Mouse (Mus musculus): ENCODE measurements around the gene Msi2. TPM values are rescaled to one million over a fixed set of nuclear protein-coding genes. Genes with fewer than 3 reads are reported as not detected.
A peak's percentile ranks its signal among the peaks of the same experiment; 100 is the strongest.

The Msi2 gene
- polyA plus RNA-seq, 1 experiment from 2014 or later = 24.5 TPM

DNA sequence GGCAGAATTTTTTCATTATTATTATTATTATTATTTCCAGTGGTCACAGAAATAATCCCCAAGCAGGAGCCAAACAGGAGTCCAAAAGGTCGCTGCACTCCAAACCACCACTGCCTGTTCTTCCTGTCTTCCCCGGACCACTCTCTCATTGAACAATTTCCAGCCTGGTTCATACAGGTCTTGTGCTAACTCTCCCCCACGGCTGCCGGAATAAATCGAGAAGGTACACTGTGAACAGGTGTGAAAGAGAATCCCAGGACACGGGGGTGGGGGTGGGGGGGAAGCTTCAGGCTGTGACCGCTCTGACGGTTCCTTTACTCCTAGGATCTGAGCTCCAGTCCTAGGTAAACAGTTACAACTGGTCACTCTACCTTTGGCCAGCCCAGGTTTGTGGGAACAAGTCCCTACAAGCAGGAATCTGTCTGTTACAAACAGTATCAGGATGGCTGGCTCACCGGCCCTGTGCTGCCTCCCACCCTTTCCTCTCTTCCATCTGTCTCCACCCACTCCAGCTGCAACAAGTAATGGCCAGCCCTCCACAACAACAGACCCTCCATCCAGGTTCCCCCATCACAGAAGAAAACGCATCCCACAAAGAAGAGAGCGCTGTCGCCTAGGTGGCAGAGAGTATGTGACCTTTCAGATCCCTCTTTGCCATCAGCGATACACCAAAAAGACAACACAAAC, 136.1 kb downstream of the Msi2 start:
- no peaks in the 10 kb centered on the region for H3K27me3 ChIP-seq (ENCODE audit: insufficient read depth, low read length)
- H3K4me1 ChIP-seq (replicated peaks; ENCODE audit: insufficient read depth, low read length) = peaks cover 61% of the 10 kb centered on the region
- no peaks in the 10 kb centered on the region for H3K9me3 ChIP-seq (replicated peaks; ENCODE audit: low read length)
- peak overlapping the region; percentile 27 for H3K4me2 ChIP-seq (ENCODE audit: low read length)
- WGBS = 15% methylated on average over 13 of the region's 13 CpGs
- no peaks in the 10 kb centered on the region for H3K36me3 ChIP-seq (ENCODE audit: insufficient read depth, low read length)
- DNase-seq (ENCODE audit: low spot score) = peak; percentile 59
- peak; percentile 55 for ATAC-seq (replicated peaks; ENCODE audit: low FRiP score, low read depth)
- 0 out of 2 replicates have a peak overlapping the region, but pooled peaks have one; percentile 28 for H3K9ac ChIP-seq (ENCODE audit: low read depth, low read length)
- no peak for TF ChIP-seq CTCF (IDR thresholded peaks at IDR 0.05; ENCODE audit: low read depth)
- H3K27ac ChIP-seq = peak overlapping the region; percentile 88
- H3K4me3 ChIP-seq (replicated peaks; ENCODE audit: low read depth, low read length) = no peak overlapping the region

- Histone ChIP-seq H3K36me3 (ENCODE audit: insufficient read depth, low read length) (no peaks in the 10 kb centered on the region), H3K4me2 (ENCODE audit: low read length) (no peak overlapping the region), H3K9me3 (replicated peaks; ENCODE audit: low read length) (no peaks in the 10 kb centered on the region), H3K4me3 (replicated peaks; ENCODE audit: low read depth, low read length) (no peak overlapping the region), H3K4me1 (replicated peaks; ENCODE audit: insufficient read depth, low read length) (peaks cover 63% of the 10 kb centered on the region), H3K27me3 (ENCODE audit: insufficient read depth, low read length) (no peaks in the 10 kb centered on the region), H3K27ac (peak overlapping the region; percentile 88), H3K9ac (ENCODE audit: low read depth, low read length) (no peak overlapping the region)
- DNase-seq (ENCODE audit: low spot score) (peak; percentile 52), ATAC-seq (replicated peaks; ENCODE audit: low FRiP score, low read depth) (no peak)
- 56% methylated on average over 7 of the region's 7 CpGs for WGBS
- no peak for TF ChIP-seq CTCF (IDR thresholded peaks at IDR 0.05; ENCODE audit: low read depth)
These were observed 136.9 kb downstream of the Msi2 start for GRCm38 (mm10) chr11:88581375-88581774.

GRCm38 (mm10) chr11:88578700-88579099, 139.6 kb downstream of the Msi2 start:
- no peak overlapping the region for H3K4me3 ChIP-seq (replicated peaks; ENCODE audit: low read depth, low read length)
- H3K27ac ChIP-seq = no peak overlapping the region
- no peak for DNase-seq (ENCODE audit: low spot score)
- 92% methylated on average over 2 of the region's 2 CpGs for WGBS
- no peaks in the 10 kb centered on the region for H3K9me3 ChIP-seq (replicated peaks; ENCODE audit: low read length)
- no peak for TF ChIP-seq CTCF (IDR thresholded peaks at IDR 0.05; ENCODE audit: low read depth)
- peaks cover 49% of the 10 kb centered on the region for H3K4me1 ChIP-seq (replicated peaks; ENCODE audit: insufficient read depth, low read length)
- no peak overlapping the region for H3K9ac ChIP-seq (ENCODE audit: low read depth, low read length)
- H3K36me3 ChIP-seq (ENCODE audit: insufficient read depth, low read length) = no peaks in the 10 kb centered on the region
- ATAC-seq (replicated peaks; ENCODE audit: low FRiP score, low read depth) = no peak
- no peak overlapping the region for H3K4me2 ChIP-seq (ENCODE audit: low read length)
- no peaks in the 10 kb centered on the region for H3K27me3 ChIP-seq (ENCODE audit: insufficient read depth, low read length)

- no peak for DNase-seq (ENCODE audit: low spot score)
- ATAC-seq (replicated peaks; ENCODE audit: low FRiP score, low read depth) = no peak
- H3K27ac ChIP-seq = peak overlapping the region; percentile 11; the same call in 1 of the 2 replicates
- H3K9ac ChIP-seq (ENCODE audit: low read depth, low read length) = no peak overlapping the region
- no peak overlapping the region for H3K4me3 ChIP-seq (replicated peaks; ENCODE audit: low read depth, low read length)
- no peaks in the 10 kb centered on the region for H3K27me3 ChIP-seq (ENCODE audit: insufficient read depth, low read length)
- 58% methylated on average over 7 of the region's 7 CpGs for WGBS
- H3K4me1 ChIP-seq (replicated peaks; ENCODE audit: insufficient read depth, low read length) = peaks cover 33% of the 10 kb centered on the region
- TF ChIP-seq CTCF (IDR thresholded peaks at IDR 0.05; ENCODE audit: low read depth) = no peak
- H3K36me3 ChIP-seq (ENCODE audit: insufficient read depth, low read length) = no peaks in the 10 kb centered on the region
- no peak overlapping the region for H3K4me2 ChIP-seq (ENCODE audit: low read length)
- no peaks in the 10 kb centered on the region for H3K9me3 ChIP-seq (replicated peaks; ENCODE audit: low read length)
These were observed 141.2 kb downstream of the Msi2 start for GRCm38 (mm10) chr11:88577076-88577475.

DNA sequence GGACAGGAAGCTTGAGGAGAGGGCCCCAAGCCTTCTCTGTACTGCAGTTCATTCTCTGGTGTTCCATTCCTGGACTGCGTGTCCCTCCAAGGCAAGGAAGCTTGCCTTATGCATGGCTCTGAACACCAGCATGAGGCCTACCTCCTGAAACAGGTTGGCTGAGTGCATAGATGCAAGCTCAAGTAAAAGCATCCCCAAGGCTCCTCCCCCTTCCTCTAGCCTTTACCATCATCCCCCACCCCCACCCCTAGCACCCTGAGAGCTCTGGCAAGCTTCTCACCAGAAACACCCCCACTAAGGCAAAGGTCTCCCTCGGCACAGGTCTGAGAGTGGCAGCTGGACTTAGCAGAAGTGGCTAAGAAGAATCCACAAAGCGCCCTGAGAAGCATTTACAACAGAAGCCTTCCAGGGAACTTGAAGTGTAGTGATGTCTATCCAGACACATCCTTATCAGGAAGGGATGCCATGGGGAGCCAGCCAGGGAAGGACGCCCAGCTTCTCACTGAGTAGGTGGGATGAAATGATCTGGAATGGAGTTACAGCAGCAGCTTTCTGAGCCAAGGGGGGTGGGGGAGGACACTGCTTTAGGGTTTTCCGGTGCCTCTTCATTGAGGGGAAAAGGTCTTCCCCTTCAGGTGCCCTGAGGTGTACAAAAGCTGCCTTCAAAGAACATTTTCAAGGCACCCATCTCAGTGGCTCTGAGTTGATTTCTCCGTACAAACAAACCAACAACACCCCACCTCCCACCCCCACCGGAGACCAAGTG, 141.9 kb downstream of the Msi2 start:
- DNase-seq (ENCODE audit: low spot score) (no peak), ATAC-seq (replicated peaks; ENCODE audit: low FRiP score, low read depth) (no peak)
- no peak overlapping the region for H3K9ac ChIP-seq (ENCODE audit: low read depth, low read length)
- H3K4me1 ChIP-seq (replicated peaks; ENCODE audit: insufficient read depth, low read length) = peaks cover 26% of the 10 kb centered on the region
- H3K9me3 ChIP-seq (replicated peaks; ENCODE audit: low read length) = no peaks in the 10 kb centered on the region
- WGBS = 58% methylated on average over 7 of the region's 7 CpGs
- no peaks in the 10 kb centered on the region for H3K27me3 ChIP-seq (ENCODE audit: insufficient read depth, low read length)
- H3K36me3 ChIP-seq (ENCODE audit: insufficient read depth, low read length) = no peaks in the 10 kb centered on the region
- no peak overlapping the region for H3K4me3 ChIP-seq (replicated peaks; ENCODE audit: low read depth, low read length)
- no peak overlapping the region for H3K4me2 ChIP-seq (ENCODE audit: low read length)
- no peak for TF ChIP-seq CTCF (IDR thresholded peaks at IDR 0.05; ENCODE audit: low read depth)
- H3K27ac ChIP-seq = 0 out of 2 replicates have a peak overlapping the region, but pooled peaks have one; percentile 25

- Histone ChIP-seq H3K36me3 (ENCODE audit: insufficient read depth, low read length) (no peaks in the 10 kb centered on the region), H3K9me3 (replicated peaks; ENCODE audit: low read length) (no peaks in the 10 kb centered on the region), H3K4me1 (replicated peaks; ENCODE audit: insufficient read depth, low read length) (peaks cover 26% of the 10 kb centered on the region), H3K4me3 (replicated peaks; ENCODE audit: low read depth, low read length) (no peak overlapping the region), H3K27ac (no peak overlapping the region), H3K4me2 (ENCODE audit: low read length) (no peak overlapping the region), H3K27me3 (ENCODE audit: insufficient read depth, low read length) (no peaks in the 10 kb centered on the region), H3K9ac (ENCODE audit: low read depth, low read length) (no peak overlapping the region)
- 66% methylated on average over 4 of the region's 4 CpGs for WGBS
- DNase-seq (ENCODE audit: low spot score) = no peak
- ATAC-seq (replicated peaks; ENCODE audit: low FRiP score, low read depth) = no peak
- TF ChIP-seq CTCF (IDR thresholded peaks at IDR 0.05; ENCODE audit: low read depth) = no peak
These were observed 143.5 kb downstream of the Msi2 start for GRCm38 (mm10) chr11:88574575-88575360.

Measured in kidney, postnatal 0 days (tissue).